Mouse (Mus musculus) kidney, embryonic 15.5 days (tissue): ENCODE measurements at regions not wholly inside any gene's neighbourhood (a gene's known extent, or its start where the extent isn't known, plus 50 kb on each side); places are given as distances from the start of the nearest gene placed in this dataset.

Experiments used
- ATAC-seq: fragments of 200-750 bp; cut with Nextera tagmentation; replicated peaks from 2 replicates; pipeline ENCODE4 v1.8.0; 2017; ENCODE audit warnings: moderate TSS enrichment; ENCODE audit not compliant: low FRiP score
- H3K27ac ChIP-seq: fragments of 300-500 bp; sonication (generic); 2 replicates; pipeline ENCODE4 v1.5.1; 2015; ENCODE audit warnings: mild to moderate bottlenecking, inconsistent platforms
- H3K27me3 ChIP-seq: fragments of 300-500 bp; sonication (generic); 2 replicates; pipeline ENCODE4 v1.6.1; 2015; ENCODE audit warnings: inconsistent platforms
- H3K36me3 ChIP-seq: fragments of 300-500 bp; sonication (generic); 2 replicates; pipeline ENCODE4 v1.6.1; 2015; ENCODE audit warnings: inconsistent platforms
- H3K4me1 ChIP-seq: fragments of 300-500 bp; sonication (generic); 2 replicates; pipeline ENCODE4 v1.6.1; 2015; ENCODE audit warnings: inconsistent platforms
- H3K4me2 ChIP-seq: fragments of 300-500 bp; sonication (generic); 2 replicates; pipeline ENCODE4 v1.6.1; 2015; ENCODE audit warnings: moderate library complexity, mild to moderate bottlenecking, inconsistent platforms
- H3K4me3 ChIP-seq: fragments of 300-500 bp; sonication (generic); replicated peaks from 2 replicates; pipeline ENCODE4 v1.5.1; 2015; ENCODE audit warnings: mild to moderate bottlenecking, inconsistent platforms
- H3K9ac ChIP-seq: fragments of 300-500 bp; sonication (generic); 2 replicates; pipeline ENCODE4 v1.6.1; 2015; ENCODE audit warnings: mild to moderate bottlenecking, inconsistent platforms
- H3K9me3 ChIP-seq: fragments of 300-500 bp; sonication (generic); replicated peaks from 2 replicates; pipeline ENCODE4 v1.6.1; 2016; ENCODE audit warnings: inconsistent platforms
- WGBS: fragments of 180-500 bp; shearing (Covaris S2); methylation state at CpG from one replicate; pipeline ENCODE4 v1.1.7; 2015; ENCODE audit warnings: mixed read lengths; 5-methylcytosine and 5-hydroxymethylcytosine counted together

- no peaks in the 10 kb centered on the region for H3K4me1 ChIP-seq
- no peak overlapping the region for H3K4me2 ChIP-seq
- H3K9me3 ChIP-seq = no peaks in the 10 kb centered on the region
- ATAC-seq = no peak
- H3K36me3 ChIP-seq = no peaks in the 10 kb centered on the region
- no peak overlapping the region for H3K4me3 ChIP-seq
- 68% methylated on average over 5 of the region's 5 CpGs for WGBS
- no peaks in the 10 kb centered on the region for H3K27me3 ChIP-seq
- no peak overlapping the region for H3K9ac ChIP-seq
- H3K27ac ChIP-seq = no peak overlapping the region
Observed at GRCm38 (mm10) chr8:98566661-98567060, 849.6 kb downstream of the Cdh8 start.

GRCm38 (mm10) chr8:98518459-98518858 lies 897.8 kb downstream of the Cdh8 start:
- Histone ChIP-seq H3K4me1 (no peaks in the 10 kb centered on the region), H3K36me3 (no peaks in the 10 kb centered on the region), H3K9me3 (no peaks in the 10 kb centered on the region), H3K27me3 (no peaks in the 10 kb centered on the region), H3K4me2 (no peak overlapping the region), H3K9ac (no peak overlapping the region), H3K4me3 (no peak overlapping the region), H3K27ac (no peak overlapping the region)
- WGBS = 80% methylated on average over 4 of the region's 4 CpGs
- ATAC-seq = no peak

GRCm38 (mm10) chr8:98515246-98515645 lies 901.0 kb downstream of the Cdh8 start:
- Histone ChIP-seq H3K9ac (no peak overlapping the region), H3K4me2 (no peak overlapping the region), H3K9me3 (no peaks in the 10 kb centered on the region), H3K4me1 (no peaks in the 10 kb centered on the region), H3K27me3 (no peaks in the 10 kb centered on the region), H3K36me3 (no peaks in the 10 kb centered on the region), H3K4me3 (no peak overlapping the region), H3K27ac (no peak overlapping the region)
- 81% methylated on average over 5 of the region's 5 CpGs for WGBS
- ATAC-seq = no peak

- Histone ChIP-seq H3K27ac (no peak overlapping the region), H3K9me3 (no peaks in the 10 kb centered on the region), H3K36me3 (no peaks in the 10 kb centered on the region), H3K27me3 (no peaks in the 10 kb centered on the region), H3K4me1 (no peaks in the 10 kb centered on the region), H3K9ac (no peak overlapping the region), H3K4me3 (no peak overlapping the region), H3K4me2 (no peak overlapping the region)
- no peak for ATAC-seq
- WGBS = 85% methylated on average over 3 of the region's 3 CpGs
Observed at GRCm38 (mm10) chr8:98496793-98497192, 919.5 kb downstream of the Cdh8 start.

GRCm38 (mm10) chr8:98463375-98464030 lies 952.8 kb downstream of the Cdh8 start:
- Histone ChIP-seq H3K27ac (no peak overlapping the region), H3K9ac (no peak overlapping the region), H3K4me1 (no peaks in the 10 kb centered on the region), H3K4me3 (no peak overlapping the region), H3K4me2 (no peak overlapping the region), H3K9me3 (no peaks in the 10 kb centered on the region), H3K27me3 (no peaks in the 10 kb centered on the region), H3K36me3 (no peaks in the 10 kb centered on the region)
- WGBS = 46% methylated on average over 3 of the region's 3 CpGs
- no peak for ATAC-seq

- H3K27ac ChIP-seq = no peak overlapping the region
- no peak for ATAC-seq
- H3K4me3 ChIP-seq = no peak overlapping the region
- H3K36me3 ChIP-seq = no peaks in the 10 kb centered on the region
- no peak overlapping the region for H3K4me2 ChIP-seq
- no peaks in the 10 kb centered on the region for H3K9me3 ChIP-seq
- 54% methylated on average over 1 of the region's 1 CpGs for WGBS
- no peaks in the 10 kb centered on the region for H3K27me3 ChIP-seq
- no peak overlapping the region for H3K9ac ChIP-seq
- H3K4me1 ChIP-seq = no peaks in the 10 kb centered on the region
Observed at GRCm38 (mm10) chr8:98455539-98455938, 960.7 kb downstream of the Cdh8 start.
